8 mouse cellular contexts compared by ENCODE assay signal in the genomic region with DNA sequence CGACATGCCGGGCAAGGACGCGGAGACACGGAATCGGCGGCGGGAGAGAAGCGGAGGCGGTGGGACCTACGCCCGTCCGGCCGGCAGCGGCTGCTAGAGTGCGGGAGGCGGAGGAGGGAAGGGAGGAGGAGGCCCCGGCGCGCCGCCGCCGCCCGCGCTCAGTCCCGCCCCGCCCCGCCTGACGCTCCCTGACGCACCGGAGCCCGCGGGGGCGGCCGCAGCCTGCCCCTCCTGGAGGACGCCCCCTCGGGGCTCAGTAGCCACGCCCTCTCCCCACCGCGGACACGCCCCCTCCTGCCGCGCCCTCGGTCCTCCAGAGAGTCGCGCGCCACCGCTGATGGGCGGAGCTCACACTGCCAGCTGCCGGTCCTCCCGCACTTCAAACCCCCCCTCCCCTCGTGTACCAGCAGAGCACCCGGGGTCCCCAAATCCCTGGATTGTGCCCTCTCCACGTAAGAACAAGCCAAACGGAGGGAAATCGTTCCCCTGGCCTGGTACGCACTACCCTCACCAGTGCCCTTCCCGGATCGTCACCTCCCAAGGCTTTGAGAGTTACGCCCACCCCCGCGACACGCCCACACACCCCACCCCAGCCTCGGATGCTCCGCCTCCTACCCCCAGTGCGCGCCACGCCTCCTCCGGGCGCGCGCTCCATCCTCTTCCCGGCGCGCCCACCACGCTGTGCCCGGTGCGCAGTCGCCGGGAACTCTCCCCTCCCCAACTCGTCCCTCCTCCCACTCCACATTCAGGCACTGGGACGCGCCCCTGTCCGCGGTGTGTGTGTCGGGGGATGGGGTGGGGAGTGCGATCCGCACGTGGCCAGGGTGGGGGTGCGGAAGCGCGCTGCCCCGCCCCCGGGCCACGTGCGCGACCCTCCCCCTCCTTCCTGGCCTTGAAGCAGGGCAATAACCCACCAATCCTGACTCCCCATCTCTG. TPM values are rescaled to one million over a fixed set of nuclear protein-coding genes. Genes with fewer than 3 reads are reported as not detected.
DNase-seq lines count a peak whose midpoint lies in the region; ATAC-seq and TF ChIP-seq lines count a peak whose summit lies in the region.

Gene Klf16 (minus strand): TSS at position 127 of the 936 bp plus-strand sequence.

- peak within 1 kb of the TSS; percentile 83 for H3K4me3 ChIP-seq in hindbrain, embryonic 14.5 days (replicated peaks; ENCODE audit: low read length)

- DNase-seq in Patski (ENCODE audit: low read depth, low spot score) = peak; percentile 75
- peak; percentile 84 to 85 for DNase-seq in cerebellum, postnatal 14 days
- peak; percentile 87 to 91 for DNase-seq in frontal cortex, postnatal 25 days (ENCODE audit: low spot score in 2 of 2)
- DNase-seq in hindbrain, embryonic 14.5 days (ENCODE audit: low spot score) = peak; percentile 92
- peak; percentile 97 for DNase-seq in layer of hippocampus, postnatal 36 days
- DNase-seq in lung, postnatal 36 days = peak; percentile 98
- peak; percentile 95 for DNase-seq in retina, postnatal 1 day
- DNase-seq in urinary bladder, adult 18-20 months (ENCODE audit: low spot score in 2 of 2) = peak; percentile 98 to 99

- H3K27ac ChIP-seq in hindbrain, embryonic 14.5 days = peak within 1 kb of the TSS; percentile 81

- H3K36me3 ChIP-seq in hindbrain, embryonic 14.5 days (replicated peaks; ENCODE audit: control insufficient read depth, insufficient read depth) = peaks cover 6% of the 10 kb centered on the region; the same call in 1 of the 2 replicates

- H3K9ac ChIP-seq in hindbrain, embryonic 14.5 days = peak within 1 kb of the TSS; percentile 80

- no peaks in the 10 kb centered on the region for H3K27me3 ChIP-seq in Patski
- no peaks in the 10 kb centered on the region for H3K27me3 ChIP-seq in hindbrain, embryonic 14.5 days (ENCODE audit: control insufficient read depth, insufficient read depth, low read length)

- H3K9me3 ChIP-seq in hindbrain, embryonic 14.5 days (ENCODE audit: control insufficient read depth, low read length) = no peaks in the 10 kb centered on the region

- POLR2A ChIA-PET in Patski (lab: Charles Lee) = interaction anchor here (0.6 to 1.2 kb wide), 2 partner anchors 12 to 110 kb away, joined by 3 to 5 read pairs; partner anchors contain the start of gene Abhd17a

- peak within 1 kb of the TSS; percentile 88 for H3K4me2 ChIP-seq in hindbrain, embryonic 14.5 days (replicated peaks)

- H3K4me1 ChIP-seq in hindbrain, embryonic 14.5 days (replicated peaks; ENCODE audit: control insufficient read depth, insufficient read depth, low read length) = peaks cover 27% of the 10 kb centered on the region

- peak; percentile 67 for ATAC-seq in Patski
- ATAC-seq in hindbrain, embryonic 14.5 days (ENCODE audit: low FRiP score) = peak; percentile 78

- TF ChIP-seq CTCF in Patski (IDR thresholded peaks at IDR 0.05) = no peak

- under 1% methylated on average over 76 of the region's 97 CpGs for WGBS in hindbrain, embryonic 14.5 days

- in situ Hi-C loops in Patski (cut with MboI; ENCODE audit: low pct_unique_long_range_greater_than_20kb) = loop anchor here (5.0 kb wide), 1 partner anchor 110 kb away; no protein-coding TSS in a partner anchor

- CTCF ChIA-PET in Patski (lab: Charles Lee) = interaction anchor here (0.6 to 2.6 kb wide), 6 partner anchors 12 to 117 kb away, joined by 3 to 21 read pairs (median 4); partner anchors contain the start of gene Abhd17a

RNA-seq across cellular contexts. Expression of gene Klf16, which starts in this region (rescaled TPM):
- polyA plus RNA-seq in Patski (2021) = 18.7 TPM
- polyA plus RNA-seq in hindbrain, embryonic 14.5 days (2014; fragmentation: Nextera tagmentation; extraction: Ambion mirVana) = 5.1 and 5.3 TPM in 2 replicates
- 10 to 100 TPM; 51.7 to 56.8 TPM for total RNA-seq in layer of hippocampus, postnatal 36 days (2021)

Comparison
In these comparisons a context has a peak if more than half of its experiments do, and no peak if none do; other contexts are left out.
1. Peak in every context shown above with its lines: DNase-seq, ATAC-seq, H3K4me3 ChIP-seq and H3K27ac ChIP-seq.